ENCODE assay signal across 9 mouse cellular contexts in the genomic region with DNA sequence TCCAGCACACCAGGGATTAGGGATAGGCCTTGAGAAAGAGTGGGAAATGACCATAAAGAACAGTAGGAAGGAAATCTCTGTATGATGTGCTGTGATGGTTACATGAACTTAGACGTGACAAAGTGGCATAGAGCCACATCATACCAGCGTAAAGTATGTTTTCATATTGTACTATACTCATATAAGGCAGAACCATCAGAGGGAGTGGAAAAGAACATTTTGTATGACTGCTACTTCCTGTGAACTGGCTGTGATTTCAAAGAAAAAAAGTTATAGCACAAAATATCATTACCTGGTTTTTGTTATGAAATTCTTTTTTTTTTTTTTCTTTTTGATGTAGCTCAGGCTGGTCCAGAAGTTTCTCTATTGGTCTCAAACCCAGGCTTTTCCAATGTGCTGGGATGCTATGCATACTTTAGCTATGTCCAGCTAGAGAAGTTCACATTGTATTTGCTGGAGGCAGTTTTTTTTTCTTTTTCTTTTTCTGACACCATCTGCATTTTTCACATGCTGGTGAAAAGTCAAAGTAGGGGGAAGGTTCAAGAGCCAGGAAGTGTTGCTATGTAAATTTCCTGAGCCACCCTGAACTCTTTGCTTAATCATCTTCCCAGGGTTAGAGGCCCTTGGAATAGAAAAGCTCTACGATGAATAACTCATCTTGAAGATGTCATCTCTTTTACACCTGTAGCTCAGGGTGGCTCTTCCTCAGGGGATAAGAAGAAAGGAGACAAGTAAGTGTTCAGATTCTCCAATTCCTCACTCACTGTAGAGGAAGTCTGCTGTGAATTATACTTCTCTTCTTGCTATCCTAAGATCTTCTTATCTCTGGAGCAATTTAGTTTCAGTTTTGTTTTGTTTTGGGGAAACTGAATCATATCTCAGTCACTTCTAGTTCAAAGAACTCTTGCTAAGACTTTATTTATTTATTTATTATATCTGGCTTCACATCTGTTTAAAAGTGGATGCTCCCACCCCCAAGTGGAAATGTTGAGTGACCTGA. TPM values are rescaled to one million over a fixed set of nuclear protein-coding genes. Genes with fewer than 3 reads are reported as not detected.
DNase-seq lines count a peak whose midpoint lies in the region; ATAC-seq and TF ChIP-seq lines count a peak whose summit lies in the region.
"Had no signal": no experiment of that assay in that cellular context is flagged by ENCODE, and none has a peak within 500 bp of the region (broad histone marks: within the 10 kb centered on the region; RNA-seq: fewer than 3 reads in every experiment).

No protein-coding gene starts in this region.

- H3K4me2 ChIP-seq in hindbrain, embryonic 15.5 days: peak overlapping the region; percentile 73; the same call in 1 of the 2 replicates
- no peak overlapping the region for H3K4me2 ChIP-seq in hindbrain, postnatal 0 days (ENCODE audit: low read depth, low read length)
- H3K4me2 ChIP-seq in intestine, embryonic 15.5 days (replicated peaks): peak overlapping the region; percentile 66; the same call in 1 of the 2 replicates
- H3K4me2 ChIP-seq in stomach, embryonic 16.5 days (ENCODE audit: low read depth, low read length): 0 out of 2 replicates have a peak overlapping the region, but pooled peaks have one; percentile 80
- no peak overlapping the region for H3K4me2 ChIP-seq in forebrain, postnatal 0 days (ENCODE audit: low read depth)

- no peak for DNase-seq in hindbrain, postnatal 0 days (ENCODE audit: low spot score)
- peak; percentile 15 for DNase-seq in thymus, postnatal 14 days
- no peak for DNase-seq in thymus, postnatal 4 days
- DNase-seq in urinary bladder, postnatal 25 days (ENCODE audit: low spot score): no peak
- no peak for DNase-seq in forebrain, postnatal 0 days

- H3K27ac ChIP-seq in hindbrain, embryonic 15.5 days (replicated peaks): no peak overlapping the region
- H3K27ac ChIP-seq in hindbrain, postnatal 0 days: no peak overlapping the region
- no peak overlapping the region for H3K27ac ChIP-seq in intestine, embryonic 15.5 days
- no peak overlapping the region for H3K27ac ChIP-seq in stomach, embryonic 16.5 days (ENCODE audit: low read length)
- no peak overlapping the region for H3K27ac ChIP-seq in forebrain, postnatal 0 days (ENCODE audit: low read depth, low read length)

- peaks cover 20% of the 10 kb centered on the region for H3K36me3 ChIP-seq in hindbrain, embryonic 15.5 days
- peaks cover 3% of the 10 kb centered on the region; the same call in 1 of the 2 replicates for H3K36me3 ChIP-seq in hindbrain, postnatal 0 days (ENCODE audit: insufficient read depth, low read length)
- peaks cover 5% of the 10 kb centered on the region; the same call in 1 of the 2 replicates for H3K36me3 ChIP-seq in intestine, embryonic 15.5 days
- peaks cover 8% of the 10 kb centered on the region for H3K36me3 ChIP-seq in stomach, embryonic 16.5 days (ENCODE audit: control insufficient read depth, insufficient read depth, low read length)
- peaks cover 4% of the 10 kb centered on the region; the same call in 1 of the 2 replicates for H3K36me3 ChIP-seq in forebrain, postnatal 0 days (ENCODE audit: insufficient read depth)

- H3K27me3 ChIP-seq in hindbrain, embryonic 15.5 days: no peaks in the 10 kb centered on the region
- no peaks in the 10 kb centered on the region for H3K27me3 ChIP-seq in hindbrain, postnatal 0 days (ENCODE audit: insufficient read depth, low read length)
- no peaks in the 10 kb centered on the region for H3K27me3 ChIP-seq in intestine, embryonic 15.5 days (replicated peaks)
- no peaks in the 10 kb centered on the region for H3K27me3 ChIP-seq in stomach, embryonic 16.5 days (ENCODE audit: control insufficient read depth, insufficient read depth, low read length)
- H3K27me3 ChIP-seq in forebrain, postnatal 0 days (ENCODE audit: insufficient read depth, low read length): no peaks in the 10 kb centered on the region
- H3K27me3 ChIP-seq: midbrain, embryonic 15.5 days had no signal

- no peak overlapping the region for H3K9ac ChIP-seq in hindbrain, embryonic 15.5 days
- no peak overlapping the region for H3K9ac ChIP-seq in hindbrain, postnatal 0 days (replicated peaks; ENCODE audit: low read length)
- no peak overlapping the region for H3K9ac ChIP-seq in intestine, embryonic 15.5 days
- no peak overlapping the region for H3K9ac ChIP-seq in stomach, embryonic 16.5 days (ENCODE audit: low read length)
- no peak overlapping the region for H3K9ac ChIP-seq in forebrain, postnatal 0 days

- H3K4me1 ChIP-seq in hindbrain, embryonic 15.5 days (replicated peaks): peaks cover 12% of the 10 kb centered on the region
- peaks cover 6% of the 10 kb centered on the region; the same call in 1 of the 2 replicates for H3K4me1 ChIP-seq in hindbrain, postnatal 0 days (ENCODE audit: insufficient read depth, low read length)
- 0 out of 2 replicates have a peak, but pooled peaks cover 2% of the 10 kb centered on the region for H3K4me1 ChIP-seq in intestine, embryonic 15.5 days (replicated peaks)
- H3K4me1 ChIP-seq in stomach, embryonic 16.5 days (ENCODE audit: control insufficient read depth, insufficient read depth, low read length): peaks cover 5% of the 10 kb centered on the region
- H3K4me1 ChIP-seq in forebrain, postnatal 0 days (ENCODE audit: insufficient read depth): peaks cover 8% of the 10 kb centered on the region; the same call in 1 of the 2 replicates

- H3K4me3 ChIP-seq in hindbrain, embryonic 15.5 days: no peak overlapping the region
- H3K4me3 ChIP-seq in hindbrain, postnatal 0 days (ENCODE audit: low read length): no peak overlapping the region
- no peak overlapping the region for H3K4me3 ChIP-seq in intestine, embryonic 15.5 days (replicated peaks)
- H3K4me3 ChIP-seq in stomach, embryonic 16.5 days (replicated peaks; ENCODE audit: low read length): no peak overlapping the region
- H3K4me3 ChIP-seq in forebrain, postnatal 0 days (ENCODE audit: low read depth, low read length): no peak overlapping the region

- TF ChIP-seq CTCF in hindbrain, postnatal 0 days (IDR thresholded peaks at IDR 0.05; ENCODE audit: low read depth): no peak
- no peak for TF ChIP-seq CTCF in forebrain, postnatal 0 days (IDR thresholded peaks at IDR 0.05; ENCODE audit: low read depth)

- no peak for ATAC-seq in hindbrain, embryonic 15.5 days (ENCODE audit: low FRiP score, low read depth)
- ATAC-seq in hindbrain, postnatal 0 days: no peak
- ATAC-seq in intestine, embryonic 15.5 days: no peak
- no peak for ATAC-seq in stomach, embryonic 16.5 days (ENCODE audit: insufficient read depth, low FRiP score)
- no peak for ATAC-seq in forebrain, postnatal 0 days

- H3K9me3 ChIP-seq in hindbrain, embryonic 15.5 days: no peaks in the 10 kb centered on the region
- H3K9me3 ChIP-seq in hindbrain, postnatal 0 days (ENCODE audit: low read length): no peaks in the 10 kb centered on the region
- no peaks in the 10 kb centered on the region for H3K9me3 ChIP-seq in intestine, embryonic 15.5 days
- H3K9me3 ChIP-seq in stomach, embryonic 16.5 days (replicated peaks; ENCODE audit: control insufficient read depth, low read length): no peaks in the 10 kb centered on the region
- H3K9me3 ChIP-seq in forebrain, postnatal 0 days (ENCODE audit: low read length): no peaks in the 10 kb centered on the region
- H3K9me3 ChIP-seq: midbrain, embryonic 15.5 days had no signal

- WGBS in hindbrain, embryonic 15.5 days: 94% methylated on average over 3 of the region's 3 CpGs
- WGBS in hindbrain, postnatal 0 days: 92% methylated on average over 3 of the region's 3 CpGs
- 88% methylated on average over 3 of the region's 3 CpGs for WGBS in intestine, embryonic 15.5 days
- WGBS in stomach, embryonic 16.5 days: 81% methylated on average over 3 of the region's 3 CpGs
- 92% methylated on average over 3 of the region's 3 CpGs for WGBS in forebrain, postnatal 0 days

RNA-seq across cellular contexts. Expression of gene 4932438A13Rik, which starts 1.2 kb away (rescaled TPM):
- 77.2 and 82.2 TPM in 2 replicates for polyA plus RNA-seq in hindbrain, embryonic 15.5 days (2015; fragmentation: Nextera tagmentation; extraction: Ambion mirVana)
- 52.9 and 75.9 TPM in 2 replicates for total RNA-seq in hindbrain, postnatal 0 days (2014; rRNA removed)
- polyA plus RNA-seq in hindbrain, postnatal 0 days (2015; fragmentation: Nextera tagmentation; extraction: Ambion mirVana): 50.7 and 58.9 TPM in 2 replicates
- polyA plus RNA-seq in intestine, embryonic 15.5 days (2015; fragmentation: Nextera tagmentation; extraction: Ambion mirVana): 36.4 and 38.4 TPM in 2 replicates
- polyA plus RNA-seq in stomach, embryonic 16.5 days (2015; fragmentation: Nextera tagmentation; extraction: Ambion mirVana): 46.2 and 51.2 TPM in 2 replicates
- total RNA-seq in forebrain, postnatal 0 days (2014; rRNA removed): 49.1 and 66.6 TPM in 2 replicates
- 29.4 and 62.5 TPM in 2 replicates for polyA plus RNA-seq in forebrain, postnatal 0 days (2015; fragmentation: Nextera tagmentation; extraction: Ambion mirVana)

Comparison
In these comparisons a context has a peak if more than half of its experiments do, and no peak if none do; other contexts are left out.
1. H3K4me2 ChIP-seq: peak in hindbrain, embryonic 15.5 days (single experiment), intestine, embryonic 15.5 days (single experiment) and stomach, embryonic 16.5 days (single experiment); none in hindbrain, postnatal 0 days (single experiment) and forebrain, postnatal 0 days (single experiment).